In the genomic region with DNA sequence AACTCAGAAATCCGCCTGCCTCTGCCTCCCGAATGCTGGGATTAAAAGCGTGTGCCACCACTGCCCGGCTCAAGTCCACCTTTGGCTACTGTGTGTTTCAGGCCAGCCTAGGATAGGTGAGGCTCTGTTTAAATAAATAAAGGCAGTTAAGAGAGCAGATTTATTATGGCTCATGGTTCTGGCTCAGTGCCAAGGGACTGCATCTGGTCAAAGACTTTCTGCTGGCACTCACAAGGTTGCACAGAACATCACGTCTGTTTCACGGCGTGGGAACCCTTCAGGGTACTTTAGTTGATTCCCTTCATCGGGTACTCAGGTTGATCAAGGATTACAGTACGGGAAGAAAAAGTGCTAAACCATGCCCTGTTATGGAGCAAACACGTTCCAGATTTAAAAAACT, we compare ENCODE assay signal across 19 mouse cellular contexts. TPM values are rescaled to one million over a fixed set of nuclear protein-coding genes. Genes with fewer than 3 reads are reported as not detected.
"Had no signal": no experiment of that assay in that cellular context is flagged by ENCODE, and none has a peak within 500 bp of the region (broad histone marks: within the 10 kb centered on the region; RNA-seq: fewer than 3 reads in every experiment).

No protein-coding gene starts in this region.

- H3K27me3 ChIP-seq: liver, embryonic 15.5 days; lung, embryonic 15.5 days; stomach, embryonic 15.5 days had no signal

- H3K4me2 ChIP-seq: liver, embryonic 11.5 days; liver, embryonic 15.5 days; lung, embryonic 15.5 days; midbrain, embryonic 11.5 days; stomach, embryonic 15.5 days had no signal

- H3K9ac ChIP-seq: liver, embryonic 15.5 days; lung, embryonic 15.5 days; stomach, embryonic 15.5 days had no signal

- DNase-seq: kidney, adult 18-20 months; kidney, postnatal 10 days; kidney, postnatal 4 days; lung, postnatal 14 days; right cerebral cortex, postnatal 4 days; spleen, adult 18-20 months; thymus, adult 2 months; thymus, postnatal 25 days had no signal

- ATAC-seq: midbrain, embryonic 16.5 days had no signal

- H3K36me3 ChIP-seq: limb, embryonic 10.5 days; lung, embryonic 15.5 days; stomach, embryonic 15.5 days had no signal

- H3K9me3 ChIP-seq: limb, embryonic 10.5 days; liver, embryonic 15.5 days; lung, embryonic 15.5 days; stomach, embryonic 15.5 days had no signal

- H3K4me1 ChIP-seq: limb, embryonic 10.5 days; liver, embryonic 15.5 days; lung, embryonic 15.5 days; megakaryocyte, embryonic 14.5 days; stomach, embryonic 15.5 days had no signal

- H3K4me3 ChIP-seq: layer of hippocampus, adult 2 months; limb, embryonic 10.5 days; liver, embryonic 15.5 days; lung, embryonic 15.5 days; megakaryocyte, embryonic 14.5 days; stomach, embryonic 15.5 days had no signal

- H3K27ac ChIP-seq: layer of hippocampus, adult 2 months; limb, embryonic 10.5 days; liver, embryonic 15.5 days; lung, embryonic 15.5 days; macrophage; stomach, embryonic 15.5 days had no signal

RNA-seq across cellular contexts. Expression of gene Cdhr2, which starts 13.7 kb away (rescaled TPM):
- polyA plus RNA-seq: limb, embryonic 10.5 days; macrophage; midbrain, embryonic 11.5 days had no signal

RNA-seq across cellular contexts. Expression of gene Gprin1, which starts 34.7 kb away (rescaled TPM):
- polyA plus RNA-seq: macrophage had no signal

RNA-seq across cellular contexts. Expression of gene Sncb, which starts 51.4 kb away (rescaled TPM):
- polyA plus RNA-seq: kidney, embryonic 14.5 days; limb, embryonic 10.5 days; liver, embryonic 11.5 days; liver, embryonic 15.5 days; macrophage had no signal
